Mouse (Mus musculus) heart, postnatal 14 days (tissue): ENCODE results near the gene Rdh19. TPM values are rescaled to one million over a fixed set of nuclear protein-coding genes. Genes with fewer than 3 reads are reported as not detected.
A peak's percentile ranks its signal among the peaks of the same experiment; 100 is the strongest.
"Not testable (repeated sequence)": the region's sequence is repeated elsewhere in the genome, so short reads cannot be mapped to it uniquely, and the experiment has no call there.

Experiments used
- DNase-seq, 2 experiments: peaks; one replicate each; pipeline ENCODE4 v3.0.0; 2021 to 2022
- intact Hi-C: fragments of 180-260 bp; cut with DNase I; formaldehyde crosslinking; loops from one replicate; pipeline ENCODE4 v1.15.1; 2025
- total RNA-seq, 2 experiments: library from RNA; stranded (reverse); gene quantifications; 2 replicates each; pipeline ENCODE4 v1.2.3; 2021

Gene Rdh19
- total RNA-seq, 2 experiments from 2014 or later = not detected

GRCm38 (mm10) chr10:127878262-127879057 is 28.7 kb downstream of the Rdh19 start:
- intact Hi-C loops = no loop called here
- DNase-seq = no peak

- intact Hi-C loops = no loop called here
- no peak for DNase-seq
Observed at GRCm38 (mm10) chr10:127879155-127879688, 29.5 kb downstream of the Rdh19 start.

GRCm38 (mm10) chr10:127881041-127881440 is 31.3 kb downstream of the Rdh19 start:
- DNase-seq = no peak
- intact Hi-C loops = no loop called here

- intact Hi-C loops = no loop called here
- DNase-seq = no peak
Observed at GRCm38 (mm10) chr10:127886551-127886950, 36.8 kb downstream of the Rdh19 start.

GRCm38 (mm10) chr10:127886971-127887370 is 37.2 kb downstream of the Rdh19 start:
- intact Hi-C loops = no loop called here
- no peak for DNase-seq

- intact Hi-C loops = no loop called here
- DNase-seq = no peak
Observed at GRCm38 (mm10) chr10:127888605-127889004, 38.9 kb downstream of the Rdh19 start, which contains the start of gene Rdh7. Rdh7 (minus strand) TSS chr10:127888817.

- no peak for DNase-seq
- intact Hi-C loops = no loop called here
Observed at GRCm38 (mm10) chr10:127891481-127891880, 41.8 kb downstream of the Rdh19 start.

GRCm38 (mm10) chr10:127893163-127894022 is 43.7 kb downstream of the Rdh19 start:
- DNase-seq, intact Hi-C loops: not testable (repeated sequence)

- no peak for DNase-seq
- intact Hi-C loops = no loop called here
Observed at GRCm38 (mm10) chr10:127896705-127897104, 47.0 kb downstream of the Rdh19 start.

GRCm38 (mm10) chr10:127897506-127897905 is 47.8 kb downstream of the Rdh19 start:
- intact Hi-C loops = no loop called here
- DNase-seq = no peak

GRCm38 (mm10) chr10:127898218-127898617 is 48.5 kb downstream of the Rdh19 start, which contains the start of gene Sdr9c7:
Sdr9c7 (plus strand) TSS chr10:127898518.
- intact Hi-C loops = no loop called here

GRCm38 (mm10) chr10:127899783-127900182 is 50.1 kb downstream of the Rdh19 start:
- DNase-seq = no peak
- intact Hi-C loops = no loop called here

More at GRCm38 (mm10) chr10:127898218-127898617, 48.5 kb downstream of the Rdh19 start, which contains the start of gene Sdr9c7:
- no peak for DNase-seq

- intact Hi-C loops = no loop called here
- no peak for DNase-seq
Observed at GRCm38 (mm10) chr10:127901751-127902150, 52.0 kb downstream of the Rdh19 start.

- no peak for DNase-seq
- intact Hi-C loops = no loop called here
Observed at GRCm38 (mm10) chr10:127903116-127903515, 53.4 kb downstream of the Rdh19 start.

- peak; percentile 4 to 7 for DNase-seq
- intact Hi-C loops = no loop called here
Observed at GRCm38 (mm10) chr10:127904718-127905446, 55.2 kb downstream of the Rdh19 start.

- DNase-seq = no peak
- intact Hi-C loops = no loop called here
Observed at GRCm38 (mm10) chr10:127906138-127906537, 56.4 kb downstream of the Rdh19 start.

- no peak for DNase-seq
- intact Hi-C loops = no loop called here
Observed at GRCm38 (mm10) chr10:127907386-127907951, 57.7 kb downstream of the Rdh19 start.
